Mouse (Mus musculus): ENCODE measurements around the gene Ear10.
"Not testable (repeated sequence)": the region's sequence is repeated elsewhere in the genome, so short reads cannot be mapped to it uniquely, and the experiment has no call there.

Gene Ear10

DNA sequence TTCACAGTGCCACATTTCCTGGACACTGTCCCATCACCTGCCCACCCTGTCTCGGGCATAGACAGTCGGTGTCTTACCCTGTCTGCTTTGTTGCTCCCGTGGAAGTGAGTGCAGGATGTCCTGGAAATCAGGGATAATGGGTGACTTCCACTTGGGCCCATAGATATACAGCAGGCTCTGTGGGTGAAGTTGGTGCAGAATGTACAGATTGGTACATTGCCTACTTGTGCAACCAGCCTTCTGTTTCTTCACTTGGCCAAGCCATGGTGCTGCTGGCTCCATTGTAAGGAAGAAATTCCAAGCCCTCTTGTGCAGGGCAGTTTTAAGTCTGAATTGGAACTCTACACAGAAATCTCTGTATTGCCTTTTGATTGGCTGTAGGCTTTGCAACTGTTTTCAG lies at the start of gene Ear10:
Gene Ear10, minus strand, starts transcription at position 101 of the 400 bp plus-strand sequence.
- DNase-seq (ENCODE audit: low spot score) = not testable (repeated sequence)

DNA sequence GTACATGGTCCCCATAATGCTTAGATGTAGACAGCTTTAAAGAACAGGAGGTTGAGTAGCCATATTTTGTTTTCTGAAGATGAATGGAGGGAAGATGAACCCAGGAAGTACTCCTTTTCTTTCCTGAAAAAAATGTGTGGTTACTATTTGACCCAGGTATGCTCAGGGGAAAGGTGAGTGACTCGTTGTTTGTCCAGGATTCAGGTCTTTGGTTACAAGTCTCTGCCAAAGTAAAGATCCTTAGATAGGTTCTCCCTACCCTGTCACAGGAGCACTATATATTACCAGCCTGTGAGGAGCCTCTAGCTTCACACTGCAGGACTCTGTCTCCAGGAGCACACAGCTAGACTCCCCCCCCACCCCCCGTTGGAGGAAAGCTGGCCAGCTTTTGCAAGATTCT lies 33.4 kb upstream of the Ear10 start, which contains the start of gene Ang5:
Gene Ang5, plus strand, starts transcription at position 301 of the 400 bp plus-strand sequence.
- not testable (repeated sequence) for DNase-seq (ENCODE audit: low spot score)

DNA sequence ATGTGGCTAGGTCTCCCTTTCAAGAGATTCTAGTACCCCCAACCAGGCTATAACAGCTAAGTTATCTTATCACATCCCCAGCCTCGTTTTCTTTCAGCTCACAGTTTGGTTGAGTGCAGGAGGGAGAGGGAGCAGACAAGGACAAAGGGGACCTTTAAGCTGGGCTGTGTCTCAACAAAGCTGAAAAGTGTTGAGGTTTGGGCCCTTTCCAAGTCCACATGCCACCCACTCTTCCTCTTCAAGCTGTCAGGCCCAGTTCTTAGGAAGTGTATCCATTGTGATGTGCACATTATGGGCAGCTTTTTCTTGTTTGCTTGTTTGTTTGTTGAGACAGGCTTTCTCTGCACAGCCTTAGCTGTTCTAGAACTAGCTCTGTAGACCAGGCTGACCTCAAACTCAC lies 31.7 kb upstream of the Ear10 start:
- DNase-seq (ENCODE audit: low spot score) = not testable (repeated sequence)

DNA sequence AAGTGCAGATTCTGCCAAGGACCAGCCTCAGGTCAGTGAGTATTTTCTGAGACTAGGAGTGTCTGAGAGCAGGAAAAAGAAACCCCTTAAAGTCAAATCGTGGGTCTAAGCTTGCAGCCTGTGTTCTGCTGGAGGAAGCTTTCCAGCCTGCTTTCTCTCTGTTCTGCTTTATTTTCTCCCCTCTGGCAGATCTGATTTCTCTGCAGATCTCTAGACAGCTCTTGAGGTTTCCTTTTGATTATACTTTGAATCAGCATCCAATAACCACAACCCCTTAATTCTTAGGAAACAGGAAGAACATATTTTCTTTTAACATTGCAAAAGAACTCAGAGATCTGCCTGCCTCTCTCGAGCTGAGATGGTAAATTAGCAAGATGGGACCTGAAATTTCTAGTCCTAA lies 30.0 kb upstream of the Ear10 start:
- DNase-seq (ENCODE audit: low spot score) = not testable (repeated sequence)

DNA sequence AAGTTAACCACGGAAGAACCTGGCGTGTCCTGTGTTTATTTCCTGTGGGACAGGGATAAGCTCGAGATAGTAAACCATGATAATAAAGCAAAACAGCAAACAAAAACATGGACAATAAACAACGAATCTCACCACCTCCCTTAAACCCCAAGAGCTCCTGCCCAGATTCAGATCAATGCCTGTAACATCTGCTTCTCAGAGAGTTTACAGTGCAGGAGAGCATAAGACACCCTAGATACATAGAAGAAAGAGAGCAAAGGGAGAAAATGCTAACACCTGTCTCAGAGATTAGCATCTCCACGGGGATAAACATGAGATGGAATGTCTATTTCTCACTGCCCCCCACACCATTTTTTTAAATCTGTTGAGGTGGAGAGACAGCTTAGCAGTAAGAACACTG lies 10.0 kb upstream of the Ear10 start:
- not testable (repeated sequence) for DNase-seq (ENCODE audit: low spot score)

DNA sequence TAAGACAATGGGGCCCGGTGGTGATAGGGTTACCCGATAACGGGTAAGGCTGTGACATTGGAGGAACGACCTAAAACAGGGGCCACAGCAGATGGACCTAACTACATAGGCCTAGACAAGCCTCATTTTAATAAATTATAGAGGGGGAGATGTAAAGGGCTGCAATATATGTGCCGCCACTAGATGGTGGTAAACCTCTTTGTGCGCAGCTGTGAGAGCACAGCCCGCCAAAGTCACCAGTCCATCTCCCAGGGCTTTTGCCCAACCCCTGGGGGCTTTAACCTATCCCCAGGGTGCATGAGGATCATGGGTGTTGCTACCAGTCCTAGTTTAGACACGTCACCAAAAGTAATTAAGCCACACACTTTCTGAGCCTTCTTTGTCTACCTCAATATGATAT lies 9.6 kb upstream of the Ear10 start:
- DNase-seq (ENCODE audit: low spot score) = peak; percentile 2

DNA sequence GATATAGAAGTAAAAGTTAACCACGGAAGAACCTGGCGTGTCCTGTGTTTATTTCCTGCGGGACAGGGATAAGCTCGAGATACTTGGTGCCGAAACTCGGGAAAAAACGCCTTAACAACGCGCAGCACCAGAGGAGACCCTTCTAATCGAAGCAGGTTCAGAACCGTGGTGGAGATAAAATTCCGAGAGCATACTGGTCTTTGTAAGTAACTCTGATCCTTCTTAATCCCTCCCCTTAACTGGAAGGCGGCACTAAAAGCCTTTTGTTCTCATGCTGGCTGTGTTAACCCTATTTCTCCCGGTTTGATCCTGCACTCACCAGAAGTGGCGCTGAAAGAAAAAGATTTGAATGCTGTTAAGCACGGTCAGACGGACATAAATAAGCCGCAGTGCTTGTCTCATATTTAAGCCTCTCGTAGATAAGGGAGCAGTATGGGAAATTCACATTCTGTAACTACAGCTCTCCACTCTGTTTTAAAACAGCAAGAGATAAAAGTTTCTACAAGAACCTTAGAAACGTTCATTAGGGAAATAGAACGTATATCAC lies 2.1 kb upstream of the Ear10 start:
- not testable (repeated sequence) for DNase-seq (ENCODE audit: low spot score)

DNA sequence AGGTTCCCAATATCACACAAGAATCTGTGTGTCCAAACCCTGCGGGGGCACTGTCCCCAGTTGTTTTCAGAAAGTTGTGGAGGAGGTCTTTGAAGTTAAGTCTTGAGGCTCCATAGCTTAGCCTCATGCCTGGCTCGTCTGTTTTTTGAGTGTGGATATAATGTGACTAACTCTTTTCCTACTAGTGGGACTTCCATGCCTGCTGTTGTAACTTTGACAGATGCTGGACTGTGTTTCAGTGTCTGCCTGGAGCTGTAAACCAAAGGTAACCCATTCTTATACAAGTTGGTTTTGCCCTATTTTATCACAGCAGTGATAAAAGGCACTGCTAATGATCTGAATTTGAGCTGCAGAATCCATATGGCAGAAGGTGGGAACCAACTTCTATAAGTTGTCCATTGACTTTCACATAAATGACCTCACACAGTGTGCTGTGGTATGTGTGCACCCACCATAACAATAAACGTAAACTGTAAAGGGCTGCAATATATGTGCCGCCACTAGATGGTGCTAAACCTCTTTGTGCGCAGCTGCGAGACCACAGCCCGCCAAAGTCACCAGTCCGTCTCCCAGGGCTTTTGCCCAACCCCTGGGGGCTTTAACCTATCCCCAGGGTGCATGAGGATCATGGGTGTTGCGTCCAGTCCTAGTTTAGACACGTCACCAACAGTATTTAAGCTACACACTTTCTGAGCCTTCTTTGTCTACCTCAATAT lies 1.5 kb upstream of the Ear10 start, which contains the start of gene Gm8113:
Gene Gm8113, plus strand, starts transcription at position 703 of the 716 bp plus-strand sequence.
- peak; percentile 50 for DNase-seq (ENCODE audit: low spot score)

DNA sequence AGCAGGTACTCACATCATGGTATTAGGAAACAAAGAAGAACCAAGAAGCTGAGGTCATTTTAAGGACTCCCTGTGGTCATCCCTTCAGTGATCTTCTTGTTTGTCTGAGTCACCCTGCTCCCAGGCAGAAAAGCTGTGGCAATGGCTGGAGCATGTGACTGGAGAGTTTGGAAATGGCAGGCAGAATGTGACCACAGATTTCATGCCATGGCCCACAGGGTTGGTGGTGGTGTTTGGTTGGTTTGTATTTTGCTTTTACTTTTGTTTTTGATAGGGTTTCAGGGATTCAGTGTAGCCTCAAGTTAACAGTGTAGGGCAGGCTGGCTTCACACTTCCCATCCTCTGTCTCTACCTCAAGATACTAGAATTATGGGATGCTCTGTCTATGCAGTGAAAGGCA lies 5.1 kb downstream of the Ear10 start:
- not testable (repeated sequence) for DNase-seq (ENCODE audit: low spot score)

DNA sequence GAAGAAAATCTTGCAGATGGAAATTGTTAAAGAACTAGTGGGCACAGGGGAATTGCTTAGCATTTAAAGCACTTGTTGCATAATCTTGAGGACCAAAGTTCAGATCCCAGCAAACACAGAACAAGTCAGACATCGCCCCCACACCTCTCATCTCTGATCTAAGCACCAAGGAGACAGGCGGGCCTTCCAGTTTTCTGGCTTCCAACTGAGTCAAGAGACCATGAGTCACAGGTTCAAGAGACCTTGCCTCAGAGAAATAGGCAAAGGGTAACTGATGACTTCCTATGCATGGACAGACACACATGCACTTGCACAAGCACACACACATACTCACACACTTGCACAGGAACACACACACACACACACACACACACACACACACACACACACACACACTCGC lies 24.8 kb downstream of the Ear10 start:
- not testable (repeated sequence) for DNase-seq (ENCODE audit: low spot score)

DNA sequence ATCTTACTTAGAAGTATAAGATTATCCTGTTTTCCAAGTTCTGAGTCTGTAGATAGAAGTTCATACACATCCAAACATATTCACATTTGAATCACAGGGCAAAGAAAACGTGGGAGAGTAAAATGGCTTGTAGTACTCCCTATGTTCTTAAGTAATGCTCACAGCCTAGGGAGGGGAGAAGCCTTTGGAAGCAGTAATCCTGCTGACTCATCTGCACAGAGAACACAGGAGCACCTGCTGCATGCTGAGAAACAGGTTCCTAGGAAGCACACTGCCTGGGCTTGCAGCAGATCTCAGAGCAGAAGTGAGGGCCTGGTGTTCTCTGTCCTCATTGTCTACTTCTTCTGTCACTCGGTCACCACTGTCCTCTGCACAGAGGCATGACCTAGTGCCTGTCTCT lies 28.0 kb downstream of the Ear10 start:
- DNase-seq (ENCODE audit: low spot score) = not testable (repeated sequence)

DNA sequence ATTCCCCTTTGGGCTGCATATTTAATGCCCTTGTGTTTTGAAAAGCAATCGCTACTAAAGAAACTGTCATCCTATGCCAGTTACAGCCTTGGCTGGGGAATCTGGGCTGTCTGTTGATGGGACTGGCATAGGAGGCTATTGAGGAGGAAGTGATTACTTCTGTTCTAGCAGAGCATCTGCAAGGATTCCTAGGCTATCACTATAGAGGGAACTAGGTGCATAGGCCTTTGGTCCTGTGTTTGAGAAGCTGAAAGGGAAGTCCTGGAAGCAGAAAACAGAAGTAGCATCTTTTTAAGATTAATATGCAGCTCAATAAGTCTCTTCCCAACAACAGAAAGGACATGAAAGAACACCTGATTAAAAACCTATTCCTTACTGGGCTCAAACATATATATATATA lies 32.1 kb downstream of the Ear10 start:
- DNase-seq (ENCODE audit: low spot score) = not testable (repeated sequence)

DNA sequence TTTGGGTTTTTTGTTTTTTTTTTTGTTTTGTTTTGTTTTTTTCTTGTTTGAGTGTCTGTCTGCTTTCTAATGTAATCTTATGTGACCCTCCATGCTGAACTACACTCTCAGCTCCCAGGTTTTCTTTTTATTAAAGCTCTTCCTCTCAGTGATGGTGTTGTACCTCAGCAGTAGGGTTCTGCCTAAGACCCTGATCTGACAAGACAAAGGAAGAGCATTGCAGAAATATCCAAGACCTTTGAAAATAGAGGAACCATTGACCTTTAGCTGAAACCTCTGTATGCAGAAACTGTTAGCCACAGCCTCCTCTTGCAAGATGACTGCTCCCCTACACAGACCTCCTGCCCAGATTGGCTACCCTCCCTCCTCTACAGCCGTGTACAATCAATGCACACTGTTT lies 37.1 kb downstream of the Ear10 start:
- DNase-seq (ENCODE audit: low spot score) = not testable (repeated sequence)

DNA sequence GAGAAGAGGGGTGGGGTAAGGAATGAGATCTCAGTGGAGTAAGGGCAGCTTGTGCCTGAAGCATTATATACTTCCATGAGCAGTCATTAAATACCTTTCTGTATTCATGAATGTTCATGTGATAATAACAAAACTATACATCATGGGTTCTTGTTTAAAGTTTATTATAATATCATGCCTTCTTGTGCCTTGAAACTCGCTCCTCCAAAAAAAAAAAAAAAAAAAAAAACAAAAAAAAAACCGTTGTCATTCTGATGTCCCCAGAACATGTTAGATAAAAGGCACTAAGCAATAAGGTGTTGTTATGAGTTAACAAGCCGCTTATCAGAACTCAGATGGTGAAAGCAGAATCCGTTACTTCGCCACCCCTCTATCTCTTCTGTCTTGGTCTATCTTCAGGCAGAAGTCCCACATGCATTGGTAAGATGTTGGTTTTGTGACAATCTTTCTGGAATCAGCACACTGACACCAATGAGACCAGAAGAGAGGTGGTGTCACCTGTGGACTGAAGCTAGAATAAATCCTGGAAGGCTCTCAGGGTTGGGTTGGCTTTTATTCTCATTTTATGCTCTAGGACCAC lies 43.3 kb downstream of the Ear10 start:
- not testable (repeated sequence) for DNase-seq (ENCODE audit: low spot score)

DNA sequence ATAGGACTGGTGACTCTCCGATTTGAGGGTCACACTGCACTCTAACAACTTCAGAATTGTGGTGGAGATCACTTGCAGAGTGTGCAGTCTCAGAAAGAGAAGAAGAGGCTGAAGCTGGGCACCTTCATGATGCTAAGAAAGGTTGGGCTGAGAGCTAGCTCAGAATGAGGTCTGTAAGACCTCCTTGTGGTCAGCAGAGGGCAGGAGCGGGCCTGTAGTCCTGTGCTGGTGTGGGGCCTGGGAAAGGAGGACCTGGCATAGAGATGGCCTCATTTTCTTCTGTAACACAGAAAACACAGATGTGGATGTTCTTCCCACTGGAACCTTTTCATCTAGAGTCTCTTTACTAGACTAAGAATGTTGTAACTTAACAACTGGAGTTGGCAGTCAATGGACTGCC lies 45.6 kb downstream of the Ear10 start:
- DNase-seq (ENCODE audit: low spot score) = not testable (repeated sequence)

DNA sequence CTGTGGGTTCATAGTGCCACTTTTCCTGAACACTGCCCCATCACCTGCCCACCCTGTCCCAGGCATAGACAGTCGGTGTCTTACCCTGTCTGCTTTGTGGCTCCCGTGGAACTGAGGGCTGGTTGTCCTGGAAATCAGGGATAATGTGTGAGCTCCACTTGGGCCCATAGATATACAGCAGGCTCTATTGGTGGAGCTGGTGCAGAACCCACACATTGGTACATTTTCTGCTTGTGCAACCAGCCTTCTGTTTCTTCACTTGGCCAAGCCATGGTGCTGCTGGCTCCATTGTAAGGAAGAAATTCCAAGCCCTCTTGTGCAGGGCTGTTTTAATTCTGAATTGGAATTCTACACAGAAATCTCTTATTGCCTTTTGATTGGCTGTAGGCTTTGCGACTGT lies 47.9 kb downstream of the Ear10 start, which contains the start of gene Ear1:
Gene Ear1, minus strand, starts transcription at position 101 of the 400 bp plus-strand sequence.
- not testable (repeated sequence) for DNase-seq (ENCODE audit: low spot score)

DNA sequence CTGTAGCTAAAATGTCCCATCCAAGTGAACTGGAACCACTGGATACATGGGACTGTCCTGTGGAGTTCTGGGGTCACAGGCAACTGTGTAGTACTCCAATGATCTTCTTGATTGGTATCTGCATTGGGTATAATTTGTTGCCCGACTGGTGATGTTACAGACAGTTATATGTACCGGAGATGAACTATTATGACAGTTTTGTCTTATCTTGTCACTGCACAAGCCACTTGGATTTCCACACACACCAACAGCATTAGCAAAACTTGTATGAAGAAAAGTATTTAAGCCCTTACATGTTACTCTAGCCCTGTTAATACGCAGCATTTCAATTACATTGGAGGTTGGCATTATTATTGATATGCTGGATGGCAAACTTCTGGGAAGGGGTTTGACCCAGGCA lies 48.5 kb downstream of the Ear10 start:
- DNase-seq (ENCODE audit: low spot score) = not testable (repeated sequence)
